Mouse (Mus musculus): Measurements from ENCODE around the gene Bcdin3d.

The Bcdin3d gene

DNA sequence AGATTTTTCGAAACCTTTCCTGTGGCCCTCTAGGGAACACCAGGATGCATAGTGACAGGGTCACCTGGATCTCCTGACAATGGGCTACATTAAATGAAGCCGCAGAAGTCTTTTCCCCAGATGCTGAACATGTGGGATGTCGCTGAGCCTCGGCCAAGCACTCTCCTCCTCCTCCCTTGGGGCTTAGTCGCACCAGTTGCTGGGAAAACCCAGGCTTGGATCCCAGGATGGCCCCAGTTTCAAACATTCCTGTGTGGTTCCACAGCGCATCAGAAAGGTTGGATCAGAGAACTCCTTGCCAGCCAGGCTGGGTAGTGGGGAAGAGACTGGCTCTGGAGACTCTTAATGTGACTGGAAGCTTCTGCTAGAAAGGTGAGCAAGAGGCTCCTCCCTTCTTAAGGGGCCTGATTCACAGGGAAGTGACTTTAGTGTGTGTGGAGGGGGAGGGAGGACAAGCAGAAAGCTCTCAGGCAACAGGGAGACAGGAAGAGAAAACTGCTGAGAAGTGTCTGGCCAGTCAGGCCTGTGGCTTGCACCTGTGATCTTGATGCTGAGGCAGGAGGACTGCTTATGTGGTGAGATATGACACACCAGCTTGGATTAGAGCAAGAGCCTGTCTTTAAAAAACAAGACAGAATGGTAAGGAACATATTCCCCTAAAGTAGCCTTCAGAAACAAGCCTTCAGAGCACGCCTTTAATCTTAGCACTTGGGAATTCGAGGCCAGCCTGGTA, 35.4 kb downstream of the Bcdin3d start:
- no peak for DNase-seq

DNA sequence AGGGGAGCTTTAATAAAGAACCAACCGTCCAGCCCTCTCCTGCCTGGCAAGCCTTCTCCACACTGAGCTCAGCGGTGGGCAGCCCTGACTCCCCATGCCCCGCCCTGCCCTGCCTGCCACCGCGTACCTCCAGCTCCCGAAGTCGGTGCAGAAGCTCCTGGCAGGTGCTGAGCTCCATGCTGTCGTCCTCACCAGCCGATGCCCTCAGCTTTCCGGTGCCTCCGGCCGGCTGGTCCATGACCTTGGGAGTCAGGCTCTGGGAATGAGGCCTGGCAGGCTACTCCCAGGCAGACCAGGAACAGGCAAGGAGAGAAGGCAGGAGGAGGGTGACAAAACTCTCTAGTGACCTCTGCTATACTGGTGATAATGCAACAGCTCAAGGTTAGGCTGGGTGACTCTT, 40.6 kb downstream of the Bcdin3d start:
- DNase-seq: no peak

DNA sequence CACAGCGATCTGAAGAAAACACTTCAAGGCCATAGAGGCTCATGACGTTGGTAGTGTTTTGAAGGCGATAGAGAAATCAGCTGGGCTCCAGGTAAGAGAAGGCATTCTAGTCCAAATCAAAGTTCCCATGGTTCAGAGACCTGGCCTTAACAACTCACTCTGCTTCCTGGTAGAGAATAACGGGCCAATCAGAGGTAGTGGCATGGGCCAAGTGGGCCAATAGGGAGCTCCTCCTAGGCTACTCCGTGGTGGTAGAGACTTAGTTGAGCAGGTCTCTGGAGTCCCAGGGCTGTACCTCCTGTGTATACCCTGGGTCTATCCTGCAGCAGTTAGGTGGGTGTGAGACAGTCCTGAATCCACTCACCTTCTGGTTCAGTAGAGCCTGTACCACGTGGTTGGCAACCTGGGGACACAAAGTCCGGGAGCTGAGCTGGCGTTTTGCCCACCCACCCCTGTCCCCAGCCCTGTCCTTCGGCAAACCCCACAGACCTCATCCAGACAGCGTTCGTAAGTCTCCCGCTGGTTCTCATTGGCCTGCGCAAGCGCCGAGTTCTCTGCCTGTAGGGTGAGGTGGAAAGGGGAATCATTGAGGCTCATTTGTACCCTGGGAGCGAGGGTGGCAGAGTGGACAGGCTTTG, 41.3 kb downstream of the Bcdin3d start:
- no peak for DNase-seq

DNA sequence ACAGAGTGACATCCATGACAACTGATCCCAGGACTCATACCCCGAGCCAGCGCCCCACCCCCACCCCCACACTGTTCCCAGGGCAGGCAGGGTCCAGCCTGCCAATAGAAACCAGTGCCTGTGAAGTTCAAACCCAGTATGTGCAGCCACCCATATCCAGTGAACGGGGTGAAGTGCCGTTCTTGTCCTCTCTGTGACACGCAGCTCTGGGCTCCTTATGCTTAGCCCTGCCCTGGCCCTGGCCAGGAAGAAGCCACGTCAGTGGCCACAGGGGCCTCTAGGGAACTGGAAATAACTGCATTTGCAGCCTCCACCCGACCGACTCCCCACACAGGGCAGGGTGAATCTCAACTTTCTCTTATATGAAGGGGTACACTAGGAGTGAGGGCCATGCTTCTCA, 42.6 kb downstream of the Bcdin3d start:
- DNase-seq: no peak

DNA sequence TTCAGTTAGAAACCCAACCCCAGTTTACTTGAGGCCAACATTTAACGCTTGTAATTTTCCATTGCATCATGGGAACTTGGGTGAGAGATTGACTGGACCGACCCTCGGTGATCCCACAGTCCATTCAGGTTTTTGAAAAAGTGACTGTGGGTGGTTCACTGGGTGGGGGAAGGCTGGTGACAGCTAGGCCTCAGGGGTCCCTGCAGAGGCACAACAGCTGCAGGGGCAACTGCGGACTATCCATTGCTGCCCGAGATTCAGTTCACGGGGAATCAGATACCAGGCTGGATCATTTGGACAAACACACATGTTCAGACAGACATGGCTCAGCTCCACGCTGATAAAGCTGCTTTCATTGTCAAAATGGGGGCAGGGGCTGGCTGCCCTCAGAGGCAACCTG, 43.0 kb downstream of the Bcdin3d start:
- DNase-seq: no peak

DNA sequence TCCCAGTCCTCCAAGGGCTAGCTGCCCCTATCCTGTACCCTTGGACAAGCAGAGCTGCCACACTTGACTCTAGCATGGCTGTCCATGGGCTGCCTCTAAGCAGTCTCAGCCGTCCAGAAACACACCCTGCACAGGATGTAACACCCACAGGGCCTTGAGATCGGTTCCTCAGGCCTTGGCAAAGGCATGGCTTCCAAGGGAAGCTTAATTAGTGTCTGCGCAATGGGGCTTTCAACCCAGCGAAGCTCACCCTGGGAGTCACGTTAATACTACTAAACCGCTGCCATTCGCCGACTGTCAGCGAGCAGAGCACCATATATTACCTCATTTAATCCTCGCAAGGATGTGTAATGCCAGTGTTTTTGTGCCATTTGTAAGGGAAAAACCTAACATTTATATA, 43.5 kb downstream of the Bcdin3d start:
- DNase-seq: no peak

DNA sequence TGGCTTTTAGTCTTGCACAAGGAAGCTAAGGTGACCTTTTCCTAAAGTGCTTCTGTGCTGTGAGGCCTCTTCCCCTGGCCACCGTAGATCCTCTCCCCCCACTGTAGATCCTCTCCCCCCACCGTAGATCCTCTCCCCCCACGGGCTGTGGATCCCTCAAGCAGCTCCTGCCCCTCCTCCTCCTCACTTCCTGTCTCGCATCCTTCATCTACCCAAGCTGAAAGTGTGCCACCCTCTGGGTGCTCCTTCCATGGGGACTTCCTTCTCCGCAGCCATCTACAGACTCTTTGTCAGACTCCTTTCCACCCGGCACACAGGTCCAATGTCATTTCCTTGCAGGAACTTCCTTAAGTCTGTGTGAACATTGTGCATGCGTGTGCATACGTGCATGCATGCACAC, 44.1 kb downstream of the Bcdin3d start:
- DNase-seq: no peak

DNA sequence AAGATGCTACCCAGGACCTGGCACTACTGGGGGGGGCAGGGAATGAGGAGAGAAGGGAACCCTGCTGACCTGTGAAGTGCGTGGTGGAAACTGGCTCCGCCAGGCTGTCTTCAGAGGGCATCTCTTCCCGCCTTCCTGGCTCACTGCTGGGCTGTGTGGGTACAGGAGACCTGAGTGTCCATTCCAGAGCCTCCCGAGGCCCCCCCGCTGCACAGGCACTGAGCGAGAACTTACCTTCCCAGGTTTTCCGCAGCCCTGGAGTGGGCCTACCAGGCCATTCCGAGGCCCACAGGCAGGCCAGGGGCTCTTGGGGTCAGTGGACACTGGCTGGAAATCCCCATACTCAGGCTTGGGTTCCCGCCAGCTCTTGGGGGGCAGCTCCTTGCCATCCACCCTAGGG, 50.6 kb downstream of the Bcdin3d start:
- no peak for DNase-seq

DNA sequence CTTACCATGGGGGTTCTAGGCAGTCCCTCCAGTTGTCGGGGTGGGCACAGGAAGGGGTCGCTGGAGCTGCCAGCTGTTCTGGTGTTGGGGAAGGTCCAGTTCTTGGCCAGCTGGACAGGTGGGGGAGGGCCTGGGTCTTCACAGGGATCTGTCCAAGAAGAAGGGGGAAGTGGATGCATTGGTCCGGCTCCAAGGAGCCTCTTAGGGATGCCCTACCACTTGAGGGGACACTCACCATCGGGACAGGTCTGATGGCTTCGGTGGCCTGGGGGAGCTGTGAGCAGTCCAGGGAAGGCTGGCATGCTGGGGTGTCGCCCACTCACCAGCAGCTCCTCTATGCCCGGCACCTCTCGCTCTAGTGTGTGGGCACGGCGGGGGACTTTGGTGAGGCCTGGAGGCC, 51.4 kb downstream of the Bcdin3d start:
- no peak for DNase-seq

DNA sequence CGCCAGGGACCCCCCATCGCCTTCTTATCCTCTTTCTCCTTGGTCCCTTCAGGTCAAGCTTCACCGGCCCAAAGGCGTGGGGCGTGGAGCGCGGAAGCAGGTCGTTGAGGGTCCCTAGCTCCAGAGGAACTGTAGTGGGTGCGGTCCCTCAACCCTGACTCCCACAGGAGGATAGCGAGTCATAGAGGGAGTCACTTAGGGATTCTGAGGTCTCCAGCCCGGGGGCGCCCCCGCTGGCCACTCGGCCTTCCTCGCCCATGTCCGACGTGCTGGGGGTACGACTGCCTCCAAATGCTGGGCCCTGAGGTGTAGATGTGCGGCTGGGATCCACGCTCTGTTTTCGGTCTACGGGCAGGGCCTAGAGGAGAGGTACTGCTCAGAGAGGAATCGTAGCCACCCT, 52.0 kb downstream of the Bcdin3d start:
- no peak for DNase-seq

DNA sequence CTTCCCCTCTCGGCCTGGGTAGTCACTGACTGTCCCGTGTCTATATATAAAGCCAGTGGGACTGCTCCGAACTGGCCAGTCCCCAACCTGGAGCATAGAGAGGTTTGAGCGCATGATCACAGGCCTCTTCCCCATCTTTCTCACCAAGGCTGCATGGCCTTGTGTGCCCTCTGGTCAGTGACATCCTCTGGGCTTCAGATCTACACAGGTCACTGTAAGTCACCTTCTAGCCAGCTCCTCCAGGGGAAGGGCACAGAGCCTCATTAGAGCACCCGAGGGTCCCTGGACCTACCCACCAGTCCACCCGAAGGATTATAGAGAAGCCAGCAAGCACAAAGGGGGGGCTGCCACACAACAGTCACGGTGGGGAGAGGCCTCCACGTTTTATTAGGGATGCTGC, 52.9 kb downstream of the Bcdin3d start:
- DNase-seq: no peak

DNA sequence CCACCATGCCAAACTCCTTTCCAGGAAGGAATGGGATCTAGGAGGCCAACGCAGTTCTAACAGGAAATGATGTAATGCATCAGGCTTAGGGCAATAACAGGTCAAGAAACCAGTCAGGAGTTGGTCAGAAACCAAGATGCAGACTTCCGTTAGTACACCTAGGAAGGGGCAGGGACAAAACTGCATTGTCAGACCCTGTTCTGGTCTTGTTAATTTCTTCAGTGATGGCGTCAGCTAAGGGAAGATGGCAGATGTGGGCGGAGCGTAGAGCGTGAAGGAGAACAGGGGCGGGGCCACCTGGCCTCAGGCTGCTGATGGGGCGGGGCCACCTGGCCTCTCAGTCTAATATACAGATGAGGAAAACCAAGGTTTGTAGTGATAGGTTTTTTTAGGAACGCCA, 53.4 kb downstream of the Bcdin3d start:
- peak; percentile 60 for DNase-seq

DNA sequence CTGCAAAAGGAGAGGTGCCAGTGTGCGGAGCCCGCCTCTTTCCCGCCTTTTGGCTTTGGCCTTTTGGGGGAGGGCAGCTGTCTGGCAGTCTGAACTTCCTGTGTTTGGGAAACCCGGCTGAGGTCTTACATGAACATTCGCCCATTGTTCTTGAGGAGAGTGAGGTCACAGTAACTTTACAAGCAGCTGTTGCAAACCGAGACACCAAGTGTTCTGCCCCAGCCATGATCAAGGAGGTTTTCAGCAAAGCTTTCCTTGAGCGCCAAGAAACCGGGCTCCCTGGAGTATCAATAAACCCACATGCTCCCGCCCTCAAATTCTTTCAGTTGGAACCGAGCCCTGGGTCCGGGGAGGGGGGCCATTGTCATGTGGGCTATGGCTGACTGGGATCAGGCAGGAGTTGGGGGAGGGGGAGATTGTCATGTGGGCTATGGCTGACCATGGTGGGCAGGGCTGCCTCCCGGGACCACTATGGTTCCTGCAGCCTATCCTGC, 54.0 kb downstream of the Bcdin3d start:
- peak; percentile 91 for DNase-seq

DNA sequence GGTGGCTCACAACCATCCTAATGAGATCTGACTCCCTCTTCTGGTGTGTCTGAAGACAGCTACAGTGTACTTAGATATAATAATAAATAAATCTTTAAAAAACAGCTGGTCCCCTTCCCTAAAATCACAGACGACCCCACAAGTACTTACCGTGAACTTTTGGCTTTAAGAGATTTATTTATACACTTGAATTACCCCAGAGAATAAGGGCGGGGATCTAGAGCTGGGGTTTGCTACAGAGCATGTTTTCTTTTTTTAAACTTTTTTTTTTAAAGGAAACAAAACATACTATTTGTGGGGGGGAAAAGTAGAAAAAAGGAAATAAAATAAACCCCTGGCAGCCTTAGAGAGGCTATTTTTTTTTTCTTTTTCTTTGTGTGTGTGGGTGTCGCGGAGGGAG, 54.4 kb downstream of the Bcdin3d start:
- DNase-seq: no peak

All from embryo, embryonic 11 days (tissue).